Comparison of ENCODE assay signal across 9 mouse cellular contexts in genomic region chr8:124257363-124257762, GRCm38 (mm10). TPM values are rescaled to one million over a fixed set of nuclear protein-coding genes. Genes with fewer than 3 reads are reported as not detected.
DNase-seq lines count a peak whose midpoint lies in the region; ATAC-seq lines count a peak whose summit lies in the region.
"Had no signal": no experiment of that assay in that cellular context is flagged by ENCODE, and none has a peak within 500 bp of the region (broad histone marks: within the 10 kb centered on the region; RNA-seq: fewer than 3 reads in every experiment).

No protein-coding gene starts in this region.

- H3K9me3 ChIP-seq in forebrain, embryonic 12.5 days = no peaks in the 10 kb centered on the region
- no peaks in the 10 kb centered on the region for H3K9me3 ChIP-seq in heart, embryonic 16.5 days (replicated peaks; ENCODE audit: control insufficient read depth, low read length)
- H3K9me3 ChIP-seq in midbrain, embryonic 14.5 days (ENCODE audit: control insufficient read depth, low read length) = no peaks in the 10 kb centered on the region
- H3K9me3 ChIP-seq: liver, embryonic 15.5 days had no signal

- DNase-seq in 3134 (ENCODE audit: extremely low read depth, insufficient read length, low spot score) (peak; percentile 71), adipocyte (ENCODE audit: low spot score) (peak; percentile 93)
- peak; percentile 61 to 63 for DNase-seq in layer of hippocampus, postnatal 10 days (ENCODE audit: low spot score in 2 of 2)
- DNase-seq in midbrain, embryonic 14.5 days = peak; percentile 80
- no peak for DNase-seq in thymus, postnatal 10 days (ENCODE audit: low spot score in 2 of 2)
- no peak for DNase-seq in thymus, postnatal 14 days

- H3K4me3 ChIP-seq in forebrain, embryonic 12.5 days (replicated peaks) = no peak overlapping the region
- no peak overlapping the region for H3K4me3 ChIP-seq in heart, embryonic 16.5 days (ENCODE audit: low read length)
- no peak overlapping the region for H3K4me3 ChIP-seq in midbrain, embryonic 14.5 days (replicated peaks; ENCODE audit: low read depth, low read length)
- H3K4me3 ChIP-seq: liver, embryonic 15.5 days had no signal

- peaks cover 67% of the 10 kb centered on the region for H3K4me1 ChIP-seq in forebrain, embryonic 12.5 days
- H3K4me1 ChIP-seq in heart, embryonic 16.5 days (ENCODE audit: control insufficient read depth, insufficient read depth, low read length) = peaks cover 56% of the 10 kb centered on the region
- H3K4me1 ChIP-seq in midbrain, embryonic 14.5 days (ENCODE audit: control insufficient read depth, insufficient read depth, low read length) = peaks cover 37% of the 10 kb centered on the region

- 62% methylated on average over 10 of the region's 10 CpGs for WGBS in forebrain, embryonic 12.5 days
- 23% methylated on average over 10 of the region's 10 CpGs for WGBS in heart, embryonic 16.5 days
- 45% methylated on average over 10 of the region's 10 CpGs for WGBS in midbrain, embryonic 14.5 days

- peak; percentile 36; the same call in 1 of the 2 replicates for ATAC-seq in forebrain, embryonic 12.5 days (ENCODE audit: low FRiP score)
- ATAC-seq in heart, embryonic 16.5 days (replicated peaks; ENCODE audit: extremely low read depth, insufficient read depth, low FRiP score) = peak; percentile 75
- ATAC-seq in midbrain, embryonic 14.5 days (ENCODE audit: low FRiP score, low TSS enrichment) = peak; percentile 58; the same call in 1 of the 2 replicates

- H3K27me3 ChIP-seq in forebrain, embryonic 12.5 days = no peaks in the 10 kb centered on the region
- H3K27me3 ChIP-seq in heart, embryonic 16.5 days (ENCODE audit: control insufficient read depth, insufficient read depth, low read length) = no peaks in the 10 kb centered on the region
- no peaks in the 10 kb centered on the region for H3K27me3 ChIP-seq in midbrain, embryonic 14.5 days (ENCODE audit: control insufficient read depth, insufficient read depth, low read length)
- H3K27me3 ChIP-seq: liver, embryonic 15.5 days had no signal

- peak overlapping the region; percentile 33; the same call in 1 of the 2 replicates for H3K9ac ChIP-seq in forebrain, embryonic 12.5 days
- peak overlapping the region; percentile 47 for H3K9ac ChIP-seq in heart, embryonic 16.5 days (ENCODE audit: low read length)
- no peak overlapping the region for H3K9ac ChIP-seq in midbrain, embryonic 14.5 days (replicated peaks; ENCODE audit: low read length)
- H3K9ac ChIP-seq: liver, embryonic 15.5 days had no signal

- H3K4me2 ChIP-seq in forebrain, embryonic 12.5 days = peak overlapping the region; percentile 2; the same call in 1 of the 2 replicates
- peak overlapping the region; percentile 42 for H3K4me2 ChIP-seq in heart, embryonic 16.5 days (ENCODE audit: low read depth, low read length)
- H3K4me2 ChIP-seq in midbrain, embryonic 14.5 days (ENCODE audit: low read length) = no peak overlapping the region
- H3K4me2 ChIP-seq: liver, embryonic 15.5 days had no signal

- no peaks in the 10 kb centered on the region for H3K36me3 ChIP-seq in forebrain, embryonic 12.5 days (replicated peaks)
- no peaks in the 10 kb centered on the region for H3K36me3 ChIP-seq in heart, embryonic 16.5 days (ENCODE audit: control insufficient read depth, insufficient read depth)
- no peaks in the 10 kb centered on the region for H3K36me3 ChIP-seq in midbrain, embryonic 14.5 days (ENCODE audit: control insufficient read depth, insufficient read depth, low read length)
- H3K36me3 ChIP-seq: liver, embryonic 15.5 days had no signal

- peak overlapping the region; percentile 78 for H3K27ac ChIP-seq in forebrain, embryonic 12.5 days
- H3K27ac ChIP-seq in heart, embryonic 16.5 days (ENCODE audit: low read length) = peak overlapping the region; percentile 88
- peak overlapping the region; percentile 69 for H3K27ac ChIP-seq in midbrain, embryonic 14.5 days (replicated peaks; ENCODE audit: low read depth, low read length)
- H3K27ac ChIP-seq: liver, embryonic 15.5 days had no signal

RNA-seq across cellular contexts. Expression of gene Galnt2, which starts 26.2 kb away (rescaled TPM):
- polyA plus RNA-seq in forebrain, embryonic 12.5 days (2016; fragmentation: Nextera tagmentation; extraction: Ambion mirVana) = 62.5 and 71.8 TPM in 2 replicates
- 32.9 and 35.6 TPM in 2 replicates for polyA plus RNA-seq in heart, embryonic 16.5 days (2015; fragmentation: Nextera tagmentation; extraction: Ambion mirVana)
- total RNA-seq in layer of hippocampus, postnatal 10 days (2021) = 10 to 100 TPM; 66.7 to 67.9 TPM
- 65.8 and 70.1 TPM in 2 replicates for polyA plus RNA-seq in midbrain, embryonic 14.5 days (2014; fragmentation: Nextera tagmentation; extraction: Ambion mirVana)

Comparison
In these comparisons a context has a peak if more than half of its experiments do, and no peak if none do; other contexts are left out.
1. DNase-seq: peak in 3134 (single experiment), adipocyte (single experiment), layer of hippocampus, postnatal 10 days (2 of 2) and midbrain, embryonic 14.5 days (single experiment); none in thymus, postnatal 10 days (0 of 2) and thymus, postnatal 14 days (single experiment).
2. Peak in every context shown above with its lines, with median percentiles within 50 percentile points of each other: ATAC-seq and H3K27ac ChIP-seq.